Mouse (Mus musculus) v-Abl transformed pro-B cells (cell line): ENCODE measurements around the gene Vmn2r33.
"Not testable (repeated sequence)": the region's sequence is repeated elsewhere in the genome, so short reads cannot be mapped to it uniquely, and the experiment has no call there.

Experiments used
- in situ Hi-C, 2 experiments: fragments of 400-800 bp; cut with MboI; formaldehyde crosslinking; loops; one replicate each; pipeline ENCODE4 v1.15.1; 2025; ENCODE audit not compliant: unreplicated experiment in 2 of 2

The Vmn2r33 gene

DNA sequence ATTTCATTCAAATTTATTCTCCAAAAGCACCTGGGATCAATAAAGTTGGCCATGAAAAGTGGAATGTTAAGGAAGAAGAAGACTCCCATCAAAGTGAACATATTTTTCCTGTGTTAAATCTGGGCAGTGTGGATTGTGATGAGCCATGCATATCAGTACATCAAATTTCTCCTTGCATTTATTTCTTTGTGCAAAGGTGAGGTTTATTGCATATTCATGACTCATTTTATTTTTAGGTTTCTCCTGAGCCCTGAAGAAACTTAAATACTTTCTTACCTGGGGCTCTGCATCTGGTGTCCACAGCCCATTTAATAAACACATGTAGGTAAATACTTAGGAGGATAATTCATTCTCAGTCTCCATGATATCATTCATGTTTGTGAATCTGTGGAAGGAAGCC is at the start of gene Vmn2r33:
Gene Vmn2r33 (minus strand): TSS at position 101 of the 400 bp plus-strand sequence.
- in situ Hi-C loops = not testable (repeated sequence)
